Comparison of ENCODE assay signal across 27 mouse cellular contexts in the genomic region with DNA sequence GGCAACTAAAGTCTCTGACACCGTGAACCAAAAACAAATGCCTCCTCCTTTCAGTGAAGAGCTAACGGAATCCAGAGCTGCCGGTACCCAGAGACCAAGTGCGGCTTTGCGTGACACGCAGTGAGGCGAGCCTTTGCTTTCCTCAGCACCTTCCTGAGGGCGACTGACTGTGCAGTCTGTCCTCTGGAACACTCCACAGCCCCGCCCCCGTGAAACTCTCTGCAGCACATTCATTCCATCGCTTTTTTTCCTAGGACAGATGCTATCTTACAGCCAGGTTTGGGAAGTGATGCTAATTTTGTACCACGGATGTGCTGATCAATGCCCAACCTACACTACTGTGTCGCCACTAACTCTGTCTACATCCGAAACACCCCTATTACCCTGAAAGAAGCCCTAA. TPM values are rescaled to one million over a fixed set of nuclear protein-coding genes. Genes with fewer than 3 reads are reported as not detected.
DNase-seq lines count a peak whose midpoint lies in the region; ATAC-seq and TF ChIP-seq lines count a peak whose summit lies in the region.
"Had no signal": no experiment of that assay in that cellular context is flagged by ENCODE, and none has a peak within 500 bp of the region (broad histone marks: within the 10 kb centered on the region; RNA-seq: fewer than 3 reads in every experiment).

No protein-coding gene starts in this region.

- H3K4me3 ChIP-seq in kidney, adult 2 months (ENCODE audit: insufficient read depth, low read depth, low read length) = no peak overlapping the region
- no peak overlapping the region for H3K4me3 ChIP-seq in kidney, embryonic 15.5 days (replicated peaks)
- H3K4me3 ChIP-seq: embryonic facial prominence, embryonic 10.5 days; embryonic facial prominence, embryonic 13.5 days; erythroblast, embryonic 14.5 days; forebrain, embryonic 12.5 days; forebrain, embryonic 15.5 days; gastrocnemius, adult 2 months; hindbrain, embryonic 12.5 days; hindbrain, embryonic 15.5 days had no signal

- no peaks in the 10 kb centered on the region for H3K36me3 ChIP-seq in kidney, adult 2 months (ENCODE audit: control insufficient read depth, insufficient read depth, low read length)
- peaks cover 41% of the 10 kb centered on the region for H3K36me3 ChIP-seq in kidney, embryonic 15.5 days

- TF ChIP-seq POLR2A in kidney, adult 2 months (IDR thresholded peaks at IDR 0.05; ENCODE audit: low read depth, low read length) = no peak

- DNase-seq in kidney, adult 2 months = peak; percentile 82
- peak; percentile 67 to 70 for DNase-seq in kidney, adult 8-10 months
- DNase-seq in kidney, postnatal 10 days = peak; percentile 54
- DNase-seq in kidney, postnatal 36 days = peak; percentile 80 to 83
- DNase-seq in cerebellum, adult 11 months = no peak
- no peak for DNase-seq in ovary, postnatal 36 days (ENCODE audit: low spot score)
- DNase-seq in left cerebral cortex, adult 9 months (ENCODE audit: low spot score in 2 of 2) = no peak
- DNase-seq: adrenal gland, adult 8-10 months; adrenal gland, postnatal 25 days; cerebellum, adult 18-20 months; cerebellum, adult 9-10 months; cerebellum, postnatal 25 days; embryo, embryonic 11 days; gastrocnemius, adult 2 months; gastrocnemius, postnatal 14 days; heart, adult 11 months had no signal

- 71% methylated on average over 14 of the region's 14 CpGs for WGBS in kidney, adult 2 months
- WGBS in kidney, embryonic 15.5 days = 81% methylated on average over 14 of the region's 14 CpGs

- no peaks in the 10 kb centered on the region for H3K9me3 ChIP-seq in kidney, embryonic 15.5 days (replicated peaks)
- H3K9me3 ChIP-seq: embryonic facial prominence, embryonic 10.5 days; embryonic facial prominence, embryonic 13.5 days; forebrain, embryonic 12.5 days; forebrain, embryonic 15.5 days; hindbrain, embryonic 12.5 days; hindbrain, embryonic 15.5 days had no signal

- no peak for ATAC-seq in kidney, embryonic 15.5 days (replicated peaks; ENCODE audit: low FRiP score)
- ATAC-seq: activated CD4-positive, CD25-positive, alpha-beta regulatory T cell, adult 4 months; CD4-positive, CD25-positive, alpha-beta regulatory T cell, adult 4 months; forebrain, embryonic 15.5 days had no signal

- H3K27me3 ChIP-seq in kidney, adult 2 months (replicated peaks; ENCODE audit: control insufficient read depth, insufficient read depth, low read length) = no peaks in the 10 kb centered on the region
- H3K27me3 ChIP-seq in kidney, embryonic 15.5 days = no peaks in the 10 kb centered on the region
- H3K27me3 ChIP-seq: embryonic facial prominence, embryonic 13.5 days; forebrain, embryonic 12.5 days; forebrain, embryonic 15.5 days; hindbrain, embryonic 12.5 days; hindbrain, embryonic 15.5 days had no signal

- no peak overlapping the region for H3K4me2 ChIP-seq in kidney, embryonic 15.5 days
- H3K4me2 ChIP-seq: embryonic facial prominence, embryonic 13.5 days; forebrain, embryonic 12.5 days; forebrain, embryonic 15.5 days; heart, embryonic 11.5 days; hindbrain, embryonic 12.5 days; hindbrain, embryonic 15.5 days had no signal

- H3K27ac ChIP-seq in kidney, adult 2 months (ENCODE audit: insufficient read depth, low read depth, low read length) = no peak overlapping the region
- H3K27ac ChIP-seq in kidney, embryonic 15.5 days = no peak overlapping the region
- H3K27ac ChIP-seq: embryonic facial prominence, embryonic 10.5 days; embryonic facial prominence, embryonic 13.5 days; forebrain, embryonic 12.5 days; forebrain, embryonic 15.5 days; gastrocnemius, adult 2 months; hindbrain, embryonic 12.5 days; hindbrain, embryonic 15.5 days had no signal

- no peak for TF ChIP-seq CTCF in kidney, adult 2 months (conservative IDR thresholded peaks at IDR 0.05; ENCODE audit: insufficient read depth, insufficient read length, low read depth, low read length)

- H3K9ac ChIP-seq in kidney, embryonic 15.5 days = no peak overlapping the region
- H3K9ac ChIP-seq: embryonic facial prominence, embryonic 13.5 days; forebrain, embryonic 12.5 days; forebrain, embryonic 15.5 days; hindbrain, embryonic 12.5 days; hindbrain, embryonic 15.5 days had no signal

- peaks cover 22% of the 10 kb centered on the region for H3K4me1 ChIP-seq in kidney, adult 2 months (ENCODE audit: control insufficient read depth, insufficient read depth, low read length)
- H3K4me1 ChIP-seq in kidney, embryonic 15.5 days = peaks cover 11% of the 10 kb centered on the region
- H3K4me1 ChIP-seq: embryonic facial prominence, embryonic 10.5 days; embryonic facial prominence, embryonic 13.5 days; hindbrain, embryonic 15.5 days had no signal

RNA-seq across cellular contexts. Expression of a gene that starts 17.7 kb away (rescaled TPM):
- polyA plus RNA-seq in kidney, adult 2 months (2012; rRNA removed) = 25.7 and 29.2 TPM in 2 replicates
- 58.4 and 60.8 TPM in 2 replicates for polyA plus RNA-seq in kidney, embryonic 15.5 days (2015; fragmentation: Nextera tagmentation; extraction: Ambion mirVana)

RNA-seq across cellular contexts. Expression of a gene that starts 37.9 kb away (rescaled TPM):
- polyA plus RNA-seq in kidney, adult 2 months (2012; rRNA removed) = 13.0 and 13.4 TPM in 2 replicates
- 31.3 and 31.4 TPM in 2 replicates for polyA plus RNA-seq in kidney, embryonic 15.5 days (2015; fragmentation: Nextera tagmentation; extraction: Ambion mirVana)

Comparison
In these comparisons a context has a peak if more than half of its experiments do, and no peak if none do; other contexts are left out.
1. DNase-seq: peak in kidney, adult 2 months (single experiment), kidney, adult 8-10 months (2 of 2), kidney, postnatal 10 days (single experiment) and kidney, postnatal 36 days (2 of 2); none in cerebellum, adult 11 months (single experiment), ovary, postnatal 36 days (single experiment) and left cerebral cortex, adult 9 months (0 of 2).